Mouse (Mus musculus) layer of hippocampus, postnatal 10 days (tissue): ENCODE results near the gene C1qa. TPM values are rescaled to one million over a fixed set of nuclear protein-coding genes. Genes with fewer than 3 reads are reported as not detected.

Source experiments
- DNase-seq, 2 experiments: peaks; one replicate each; pipeline ENCODE4 v3.0.0; 2021; ENCODE audit warnings: low spot score in 2 of 2
- total RNA-seq, 2 experiments: library from RNA; stranded (reverse); gene quantifications; 2 replicates each; pipeline ENCODE4 v1.2.3; 2021

Gene C1qa
- total RNA-seq, 2 experiments from 2014 or later: 30.6 to 32.0 TPM

- no peak for DNase-seq
Observed at GRCm38 (mm10) chr4:136863517-136863916, 35.1 kb downstream of the C1qa start.

GRCm38 (mm10) chr4:136862411-136862810, 36.2 kb downstream of the C1qa start:
- DNase-seq: no peak

DNA sequence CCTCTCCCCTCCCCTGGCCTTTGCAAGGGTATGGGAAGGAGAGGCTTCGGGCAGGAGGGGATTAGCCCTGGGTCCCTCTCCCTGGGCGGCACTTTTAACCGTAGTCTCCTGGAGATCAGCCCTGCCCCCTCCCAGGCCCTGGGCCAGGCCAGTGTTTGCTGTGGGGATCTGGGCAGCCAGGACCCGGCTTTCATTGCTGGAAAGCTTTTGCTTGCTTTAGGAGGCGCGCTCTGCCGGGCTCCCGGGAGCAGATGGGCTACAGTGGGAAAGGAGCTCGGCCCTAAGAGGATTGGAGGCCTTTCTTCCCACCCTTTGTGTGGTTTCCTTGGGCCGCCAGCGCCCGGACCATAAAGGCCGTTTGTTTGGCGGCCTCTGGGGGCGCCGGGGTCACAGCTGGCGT, 36.8 kb downstream of the C1qa start:
- peak; percentile 37 for DNase-seq

DNA sequence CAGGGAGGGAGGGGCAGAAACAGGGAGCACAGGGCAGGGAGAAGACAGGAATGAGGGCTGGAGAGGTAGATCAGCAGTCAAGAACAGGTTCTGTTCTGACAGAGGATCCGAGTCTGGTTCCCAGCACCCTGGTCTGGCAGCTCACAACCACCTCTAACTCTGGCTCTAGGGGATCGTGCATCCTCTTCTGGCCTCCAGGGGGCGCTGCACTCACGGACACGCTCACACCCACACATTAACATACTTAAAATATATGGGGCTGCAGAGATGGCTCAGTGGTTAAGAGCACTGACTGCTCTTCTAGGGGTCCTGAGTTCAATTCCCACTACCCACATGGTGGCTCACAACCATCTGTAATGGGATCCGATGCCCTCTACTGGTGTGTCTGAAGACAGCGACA, 38.6 kb downstream of the C1qa start:
- DNase-seq: no peak

DNA sequence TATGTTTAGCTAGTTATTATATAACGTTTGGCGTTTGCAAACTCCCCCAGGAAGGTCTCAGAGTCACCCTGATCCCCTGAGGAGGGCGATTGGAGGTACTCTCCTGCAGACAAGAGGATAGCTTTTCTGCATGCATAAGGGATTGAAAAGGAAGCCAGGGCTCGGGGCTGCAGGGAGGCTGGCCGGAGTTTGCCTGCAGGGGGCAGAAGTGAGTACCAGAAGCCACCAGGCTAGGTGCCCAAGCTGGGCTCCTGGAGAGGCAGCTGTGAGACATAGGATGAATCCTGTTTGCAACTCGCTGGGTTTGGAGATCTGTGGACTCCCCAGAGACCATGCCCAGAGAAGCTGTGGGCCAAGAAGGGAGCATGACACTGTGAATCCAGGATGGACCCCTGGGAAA, 43.5 kb downstream of the C1qa start:
- peak; percentile 54 to 55 for DNase-seq

- DNase-seq: no peak
Observed at GRCm38 (mm10) chr4:136852989-136853388, 45.6 kb downstream of the C1qa start.

DNA sequence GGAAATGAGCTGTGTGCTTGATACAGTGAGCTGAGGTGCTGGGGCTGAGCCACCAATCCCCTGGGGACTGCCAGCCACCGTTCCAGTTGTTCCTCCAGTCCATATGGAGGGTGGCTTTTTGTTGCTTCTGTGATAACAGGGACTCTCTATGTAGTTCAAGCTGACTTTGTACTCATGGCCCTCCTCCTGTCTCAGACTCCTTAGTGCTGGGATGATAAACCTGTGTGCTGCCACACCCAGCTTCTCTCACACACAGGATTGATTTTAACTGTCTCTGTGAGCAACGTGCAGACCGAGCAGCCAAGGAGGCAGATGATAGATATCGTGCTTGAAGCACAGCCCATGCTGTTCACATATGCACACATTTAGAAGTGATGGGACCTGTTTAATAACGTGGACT, 46.5 kb downstream of the C1qa start:
- DNase-seq: no peak

GRCm38 (mm10) chr4:136848565-136848964, 50.0 kb downstream of the C1qa start:
- DNase-seq: no peak

DNA sequence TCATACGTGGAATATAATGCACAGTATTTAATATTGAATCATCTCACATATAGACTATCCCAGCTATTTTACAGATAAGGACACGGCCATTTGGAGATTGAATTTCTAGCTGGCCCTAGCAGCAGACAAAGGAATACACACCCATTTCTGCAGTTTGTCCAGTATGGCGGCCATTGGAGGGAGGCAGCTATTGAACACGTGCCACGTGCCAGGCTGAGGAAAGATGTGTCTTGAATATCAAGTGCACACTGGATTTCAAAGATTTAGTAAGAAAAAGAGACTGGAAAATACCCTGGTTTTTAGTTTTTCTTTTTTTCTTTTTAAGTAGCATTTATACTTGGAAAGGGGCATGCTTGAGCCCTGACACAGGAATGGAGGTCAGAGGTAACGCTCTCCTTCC, 51.4 kb downstream of the C1qa start:
- no peak for DNase-seq

Other genes starting within 250 kb of the C1qa start
- 10 to 100 TPM; 55.1 to 57.0 TPM for gene Ephb2, start 62.8 kb downstream of the C1qa start, total RNA-seq
- 10 to 100 TPM; 32.3 to 35.4 TPM for gene C1qb, start 12.6 kb downstream of the C1qa start, total RNA-seq
- gene C1qc, start 5.7 kb downstream of the C1qa start, total RNA-seq: 10 to 100 TPM; 33.6 to 33.7 TPM
- gene Epha8, start 58.0 kb upstream of the C1qa start, total RNA-seq: 10 to 100 TPM in 1 of 2 experiments, 1 to 10 TPM in 1; 9.5 to 10.6 TPM
- gene Zbtb40, start 150.0 kb upstream of the C1qa start, total RNA-seq: 1 to 10 TPM; 6.6 to 7.7 TPM